Mouse (Mus musculus) monocyte, adult 2 months (primary cell): ENCODE data around the gene Psma5.

Experiments
- DNase-seq, 2 experiments: peaks; one replicate each; pipeline ENCODE4 v3.0.0; 2022; ENCODE audit warnings: low spot score in 2 of 2, low read depth in 1 of 2

Psma5 gene

GRCm38 (mm10) chr3:108282401-108283240, 25.9 kb downstream of the Psma5 start:
- DNase-seq = no peak

GRCm38 (mm10) chr3:108283241-108283561, 26.5 kb downstream of the Psma5 start:
- DNase-seq = no peak

GRCm38 (mm10) chr3:108283781-108284601, 27.3 kb downstream of the Psma5 start, which contains the start of gene Sort1:
Gene Sort1 (plus strand): TSS chr3:108284082.
- DNase-seq = no peak

GRCm38 (mm10) chr3:108285078-108285711, 28.5 kb downstream of the Psma5 start:
- DNase-seq = no peak

- no peak for DNase-seq
Observed at GRCm38 (mm10) chr3:108286671-108287439, 30.1 kb downstream of the Psma5 start.

- DNase-seq = no peak
Observed at GRCm38 (mm10) chr3:108287811-108288805, 31.4 kb downstream of the Psma5 start.

- DNase-seq = no peak
Observed at GRCm38 (mm10) chr3:108289311-108290130, 32.8 kb downstream of the Psma5 start.

- no peak for DNase-seq
Observed at GRCm38 (mm10) chr3:108291036-108291799, 34.5 kb downstream of the Psma5 start.

- no peak for DNase-seq
Observed at GRCm38 (mm10) chr3:108294398-108294797, 37.7 kb downstream of the Psma5 start.

- no peak for DNase-seq
Observed at GRCm38 (mm10) chr3:108295379-108296219, 38.9 kb downstream of the Psma5 start.

- no peak for DNase-seq
Observed at GRCm38 (mm10) chr3:108296220-108297049, 39.7 kb downstream of the Psma5 start.

GRCm38 (mm10) chr3:108297050-108297419, 40.3 kb downstream of the Psma5 start:
- no peak for DNase-seq

GRCm38 (mm10) chr3:108297603-108298553, 41.2 kb downstream of the Psma5 start:
- DNase-seq = no peak

GRCm38 (mm10) chr3:108300455-108301030, 43.8 kb downstream of the Psma5 start:
- no peak for DNase-seq

- DNase-seq = no peak
Observed at GRCm38 (mm10) chr3:108303683-108304082, 47.0 kb downstream of the Psma5 start.
